Mouse (Mus musculus) gastrocnemius, postnatal 10 days (tissue): ENCODE data around the gene Agpat3. TPM values are rescaled to one million over a fixed set of nuclear protein-coding genes. Genes with fewer than 3 reads are reported as not detected.

ENCODE experiments used
- DNase-seq: peaks from one replicate; pipeline ENCODE4 v3.0.0; 2021; ENCODE audit warnings: mixed read lengths
- total RNA-seq, 2 experiments: library from RNA; stranded (reverse); gene quantifications; 2 replicates each; pipeline ENCODE4 v1.2.3; 2021

The Agpat3 gene
- total RNA-seq, 2 experiments from 2014 or later = 182 to 191 TPM

DNA sequence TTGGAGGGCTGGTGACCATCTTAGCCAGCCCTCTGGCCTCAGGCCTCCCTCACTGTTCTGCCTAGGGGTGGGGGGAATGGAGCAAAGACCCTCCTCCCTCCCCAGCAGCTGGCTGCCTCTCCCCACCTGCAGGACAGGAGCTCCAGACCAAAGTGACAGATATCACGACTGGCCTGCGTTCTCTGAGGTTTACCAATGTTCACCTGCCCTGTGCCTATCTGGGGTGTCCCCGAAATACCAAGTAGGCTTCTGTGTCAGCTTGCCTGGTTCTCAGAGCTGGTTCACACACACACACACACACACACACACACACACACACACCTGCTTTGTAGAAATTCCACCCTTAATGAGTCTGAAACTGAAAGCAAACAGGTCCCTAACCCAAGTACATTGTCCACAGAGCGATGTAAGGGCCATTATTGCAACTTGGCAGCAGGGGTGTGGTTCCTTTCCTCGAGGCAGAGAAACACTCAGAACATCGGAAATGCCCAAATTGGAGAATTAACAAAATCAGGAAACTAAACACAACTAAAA lies 94.1 kb downstream of the Agpat3 start:
- no peak for DNase-seq

DNA sequence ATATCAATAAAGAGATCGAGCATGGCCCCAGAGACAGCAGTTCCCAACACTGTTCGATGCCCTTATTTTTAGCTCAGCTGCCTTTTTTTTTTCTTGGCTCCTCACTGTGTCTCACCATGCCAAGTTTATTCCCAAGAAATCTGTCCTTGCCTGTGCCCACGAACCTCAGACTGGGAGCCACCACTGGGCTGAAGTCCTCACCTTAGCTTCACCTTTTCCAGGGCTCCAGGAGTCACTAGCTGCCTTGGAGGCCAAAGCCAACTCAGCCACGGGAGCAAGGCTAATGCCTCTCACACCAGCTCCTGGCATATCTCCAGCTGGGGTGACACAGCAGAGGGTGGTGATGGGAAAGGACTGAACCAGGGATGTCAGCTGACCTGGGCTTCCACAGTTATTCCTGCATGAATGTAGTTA lies 96.6 kb downstream of the Agpat3 start:
- peak; percentile 33 for DNase-seq

DNA sequence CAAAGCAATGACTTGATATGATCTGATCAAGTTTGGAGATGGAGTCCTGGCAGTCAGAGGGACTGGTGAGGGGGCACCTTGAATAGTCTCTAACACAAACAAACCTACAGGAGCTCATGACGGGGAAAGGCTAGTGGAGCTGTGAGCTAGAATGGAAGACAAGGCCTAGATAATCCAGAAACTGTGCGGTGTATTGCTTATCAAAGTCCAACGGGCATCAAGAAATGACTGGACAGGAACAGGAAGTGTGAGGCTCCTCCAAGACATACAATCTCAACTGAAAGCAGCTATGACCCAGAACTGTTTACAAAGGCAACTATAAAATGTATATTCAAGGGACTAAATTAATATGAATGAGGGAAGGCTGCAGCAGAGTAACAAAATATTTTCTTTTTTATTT lies 105.1 kb downstream of the Agpat3 start:
- DNase-seq = no peak

GRCm38 (mm10) chr10:78246725-78247124 lies 105.6 kb downstream of the Agpat3 start:
- no peak for DNase-seq

DNA sequence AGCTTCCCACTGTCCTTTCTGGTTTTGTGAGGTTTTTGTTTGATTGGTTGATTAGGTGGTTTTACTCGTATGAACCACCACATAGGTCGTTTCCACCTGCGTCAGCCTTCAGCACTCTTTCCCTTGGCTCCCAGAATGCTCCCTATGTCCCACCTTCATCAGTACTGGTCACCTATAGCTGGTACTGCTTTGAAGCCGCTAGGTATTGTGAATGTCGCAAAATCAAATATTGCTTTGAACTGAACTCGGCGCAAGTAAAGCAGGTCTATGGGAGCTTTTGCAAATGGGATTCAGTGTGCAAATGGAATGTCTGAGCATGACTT lies 107.1 kb downstream of the Agpat3 start:
- DNase-seq = no peak

DNA sequence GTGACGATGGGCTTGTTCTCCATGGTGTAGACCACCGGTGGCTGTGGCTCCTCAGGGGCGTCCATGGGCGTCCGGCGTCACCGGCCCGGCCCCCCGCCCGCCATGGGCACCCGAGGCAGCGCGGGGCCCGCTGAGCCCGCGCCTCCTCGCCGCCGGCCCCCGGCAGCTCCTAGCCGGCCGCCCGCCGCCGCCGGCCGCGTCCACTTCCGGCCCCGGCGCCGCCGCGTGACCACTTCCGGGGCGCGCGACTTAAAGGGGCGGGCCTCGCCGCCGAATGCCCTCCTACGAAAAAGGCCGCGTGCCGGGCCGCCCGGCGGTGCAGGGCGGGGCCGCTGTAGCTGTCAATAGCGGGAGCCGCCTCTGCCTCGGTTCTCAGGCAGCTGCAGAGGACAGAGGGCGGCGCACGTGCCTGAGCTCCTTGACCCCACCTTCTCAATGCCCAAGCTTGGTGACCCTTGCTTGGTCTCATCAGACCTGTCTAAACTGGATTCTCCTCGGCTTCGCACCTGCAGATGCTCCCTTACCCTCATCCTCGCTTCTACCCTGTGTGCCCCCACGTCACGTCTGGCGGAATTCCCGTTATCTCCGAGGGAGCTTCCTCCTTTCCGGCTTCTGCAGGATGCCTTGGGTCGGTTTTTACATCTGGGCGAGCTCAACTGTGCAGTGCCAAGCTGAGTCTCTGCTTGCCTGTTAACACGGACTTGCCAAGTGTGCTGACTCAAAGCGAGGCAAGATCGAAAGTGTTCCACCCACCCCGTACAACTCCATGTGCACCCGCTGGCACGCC lies 107.7 kb downstream of the Agpat3 start, which contains the start of gene Trappc10:
Gene Trappc10, minus strand, starts transcription at position 204 of the 787 bp plus-strand sequence.
- peak; percentile 89 for DNase-seq

DNA sequence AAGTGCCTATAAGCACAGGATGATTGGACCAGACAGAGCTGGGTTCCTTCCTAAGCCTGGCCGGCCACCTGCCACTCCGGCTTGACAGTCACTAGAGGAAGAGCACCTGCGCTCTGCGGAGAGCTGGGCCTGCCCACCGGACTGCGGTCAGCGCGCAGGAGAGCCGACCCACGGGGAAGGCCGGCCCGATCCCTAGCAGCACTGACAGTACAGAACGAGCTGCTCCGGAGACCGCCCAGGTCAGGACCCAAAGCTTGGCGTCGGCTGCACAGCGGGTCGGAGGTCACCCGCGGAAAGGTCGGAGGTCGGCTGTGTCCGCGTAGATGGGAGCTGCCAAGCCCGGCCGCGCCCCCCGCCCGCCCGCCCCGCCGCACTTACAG lies 108.2 kb downstream of the Agpat3 start:
- peak; percentile 39 for DNase-seq

DNA sequence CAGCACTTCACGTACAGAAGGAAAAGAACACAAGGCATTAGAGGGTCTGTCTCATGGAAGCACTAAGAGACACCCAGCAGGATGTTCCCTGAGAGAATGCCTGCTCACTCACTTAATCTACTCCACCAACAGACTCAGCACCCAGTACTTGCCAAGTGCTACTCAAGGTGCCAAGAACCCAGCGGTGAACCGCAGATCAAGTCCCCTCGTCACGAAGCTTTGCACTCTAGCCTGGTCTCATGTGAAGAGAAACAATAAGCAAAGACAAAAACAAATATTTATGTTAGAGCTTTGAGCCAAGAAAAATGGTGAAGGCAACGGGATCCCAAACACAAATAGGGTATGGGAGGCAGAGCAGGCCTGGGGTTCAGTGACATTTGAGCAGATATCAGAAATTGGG lies 113.4 kb downstream of the Agpat3 start:
- no peak for DNase-seq

GRCm38 (mm10) chr10:78238297-78238696 lies 114.0 kb downstream of the Agpat3 start:
- no peak for DNase-seq

- DNase-seq = no peak
Observed at GRCm38 (mm10) chr10:78237809-78238208, 114.5 kb downstream of the Agpat3 start.

DNA sequence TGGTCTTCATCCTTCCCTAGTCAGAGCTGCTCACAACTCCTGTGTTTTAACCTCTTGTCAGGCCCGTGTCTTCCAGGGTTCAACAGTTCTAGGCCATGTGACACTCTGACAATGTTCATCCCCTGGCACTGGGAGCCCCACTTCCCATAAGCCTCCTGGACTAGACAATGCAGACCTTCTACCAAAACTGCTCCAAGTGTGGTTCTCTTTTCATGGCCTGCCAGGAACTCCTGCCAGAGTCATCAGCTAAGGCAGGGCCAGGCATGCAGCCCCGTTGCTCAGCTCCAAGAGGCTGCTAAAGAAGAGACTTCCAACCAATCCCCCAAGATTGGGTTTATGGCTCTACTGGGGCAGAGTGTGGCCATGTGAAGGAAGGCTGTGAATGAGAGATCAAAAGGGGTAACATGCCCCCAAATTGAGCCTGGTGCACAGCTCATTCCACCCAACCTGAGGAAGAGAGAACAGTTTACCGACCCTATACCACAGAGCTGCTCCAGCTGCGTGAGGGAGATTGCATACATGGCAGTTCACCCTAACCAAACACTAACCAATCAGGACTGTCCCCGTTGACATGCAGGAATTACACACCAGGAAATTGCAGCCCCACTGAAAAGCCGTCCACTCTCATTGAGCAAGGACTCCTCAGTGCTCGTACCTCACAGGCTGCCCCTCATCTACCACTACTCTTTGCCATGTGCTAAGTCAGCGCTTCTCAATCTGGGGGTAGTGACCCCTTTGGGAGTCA lies 115.2 kb downstream of the Agpat3 start:
- DNase-seq = no peak

DNA sequence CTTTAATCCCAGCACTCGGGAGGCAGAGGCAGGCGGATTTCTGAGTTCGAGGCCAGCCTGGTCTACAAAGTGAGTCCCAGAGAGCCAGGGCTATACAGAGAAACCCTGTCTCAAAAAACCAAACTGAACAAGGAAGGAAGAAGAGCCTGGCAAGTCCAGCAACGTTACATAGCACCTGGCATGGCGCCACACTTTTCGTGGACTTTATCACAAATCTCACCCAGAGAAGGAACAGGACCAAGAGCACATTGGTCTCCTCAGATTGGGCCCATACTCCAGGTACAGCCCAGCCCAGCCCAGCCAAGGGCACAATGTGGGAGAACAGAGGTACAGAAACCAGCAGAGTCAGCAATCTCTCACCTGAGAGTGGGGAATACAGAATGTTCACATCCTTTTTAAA lies 118.5 kb downstream of the Agpat3 start:
- DNase-seq = no peak

- no peak for DNase-seq
Observed at GRCm38 (mm10) chr10:78233161-78233560, 119.1 kb downstream of the Agpat3 start.

DNA sequence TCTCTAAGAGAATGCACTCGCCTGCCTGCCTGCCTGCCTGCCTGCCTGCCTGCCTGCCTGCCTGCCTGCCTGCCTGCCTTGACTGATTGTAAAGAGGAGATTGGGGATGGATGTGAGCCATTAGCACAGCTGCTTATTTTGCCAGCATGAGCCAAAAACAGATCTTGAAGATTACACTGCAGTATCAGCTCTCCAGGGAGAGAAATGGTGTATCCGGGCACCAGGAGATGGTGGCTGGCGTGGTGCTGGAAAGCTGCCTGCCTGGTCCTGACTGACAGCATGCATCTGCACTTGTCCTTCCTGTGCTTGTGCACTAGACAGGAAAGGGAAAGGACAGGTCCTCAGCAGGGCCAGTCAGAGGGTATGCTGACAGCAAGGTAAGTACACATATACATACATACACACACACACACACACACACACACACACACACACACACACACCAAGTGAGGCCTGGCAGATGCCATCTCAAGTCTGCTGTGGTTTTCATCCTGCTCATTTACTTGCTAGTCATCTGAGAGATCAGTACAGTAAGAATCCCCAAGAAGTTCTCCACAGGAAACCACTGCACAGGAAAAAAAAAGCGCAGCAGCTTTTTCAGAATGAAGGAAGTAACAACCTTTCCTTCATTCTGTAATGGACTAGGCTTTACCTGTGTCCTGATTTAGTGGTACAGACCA lies 119.8 kb downstream of the Agpat3 start:
- peak; percentile 38 for DNase-seq

- DNase-seq = no peak
Observed at GRCm38 (mm10) chr10:78228560-78228928, 123.7 kb downstream of the Agpat3 start.

GRCm38 (mm10) chr10:78227875-78228559 lies 124.3 kb downstream of the Agpat3 start:
- DNase-seq = no peak

DNA sequence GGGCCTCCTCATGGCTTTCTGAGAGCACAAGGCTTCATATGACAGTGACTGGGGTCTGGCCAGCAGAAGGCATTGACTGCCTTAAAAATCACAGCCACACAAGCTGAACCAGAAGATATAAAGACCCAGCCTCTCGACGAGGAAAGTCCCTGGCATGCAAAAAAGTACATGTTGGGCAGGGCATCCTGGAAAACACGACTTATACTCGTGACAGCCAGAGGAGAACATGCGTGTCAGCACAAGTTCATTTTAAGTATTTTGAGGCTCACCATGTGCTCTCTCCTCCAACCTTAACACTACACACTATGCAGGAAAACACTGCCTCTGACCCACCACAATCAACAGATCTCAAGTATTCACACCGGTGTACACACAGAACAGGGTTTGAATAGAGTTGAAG lies 128.2 kb downstream of the Agpat3 start:
- DNase-seq = no peak

DNA sequence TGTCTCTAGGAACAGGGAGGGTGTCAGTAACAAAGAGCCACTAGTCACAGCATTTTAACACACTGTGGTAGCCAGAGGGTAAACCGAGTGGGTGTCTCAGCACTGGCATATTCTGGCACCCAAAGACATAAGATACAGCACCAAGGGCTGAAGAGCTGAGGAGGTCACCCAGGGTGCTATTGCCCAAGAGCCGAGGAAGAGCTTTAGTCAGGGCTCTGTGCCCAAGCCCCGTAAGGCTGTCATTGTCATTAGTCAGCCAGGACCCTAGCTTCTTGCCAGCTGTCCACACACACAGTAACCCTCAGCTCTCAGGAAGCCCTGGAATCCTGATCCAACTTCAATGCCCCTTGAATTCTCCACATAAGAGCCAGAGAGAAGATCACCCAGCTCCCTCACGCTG lies 129.4 kb downstream of the Agpat3 start:
- peak; percentile 20 for DNase-seq

DNA sequence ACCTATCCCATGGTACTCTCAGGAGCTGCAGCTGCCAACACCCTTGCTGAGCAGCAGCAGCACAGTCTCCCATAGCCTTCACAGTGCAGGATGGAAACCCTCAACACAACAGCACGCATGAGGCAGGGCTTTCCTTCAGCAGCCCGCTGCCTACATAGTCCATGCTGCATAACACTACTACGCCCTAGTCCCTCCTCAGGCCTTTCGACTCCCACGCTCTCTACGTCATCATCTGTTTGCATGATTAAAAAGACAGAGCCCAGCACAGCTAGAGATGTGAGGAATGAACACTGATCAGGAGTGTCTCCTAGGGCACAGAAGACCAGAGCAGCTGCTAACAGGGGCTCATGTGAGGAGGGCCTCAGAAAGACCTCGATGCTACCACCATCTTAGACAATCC lies 131.0 kb downstream of the Agpat3 start:
- no peak for DNase-seq

DNA sequence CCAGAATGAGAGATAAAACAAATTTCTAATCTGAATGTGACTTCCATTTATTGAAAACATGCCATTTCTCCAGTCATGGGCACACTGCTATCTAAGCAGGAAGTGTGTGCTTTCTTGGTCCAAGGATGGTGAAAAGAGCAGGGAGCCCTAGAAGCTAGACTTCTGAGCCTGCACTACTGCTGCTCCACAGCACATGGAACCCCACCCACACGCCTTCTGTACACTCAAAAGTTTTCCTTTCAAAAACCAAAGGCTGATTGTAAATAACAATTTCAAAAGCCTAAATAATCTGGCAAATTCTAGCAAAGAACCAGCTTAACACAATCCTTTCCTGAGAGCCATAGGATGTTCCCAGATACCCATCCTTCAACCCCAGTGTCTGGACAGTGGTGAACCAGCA lies 132.8 kb downstream of the Agpat3 start:
- no peak for DNase-seq
